Mouse (Mus musculus): ENCODE measurements around the gene Iqce.

DNA sequence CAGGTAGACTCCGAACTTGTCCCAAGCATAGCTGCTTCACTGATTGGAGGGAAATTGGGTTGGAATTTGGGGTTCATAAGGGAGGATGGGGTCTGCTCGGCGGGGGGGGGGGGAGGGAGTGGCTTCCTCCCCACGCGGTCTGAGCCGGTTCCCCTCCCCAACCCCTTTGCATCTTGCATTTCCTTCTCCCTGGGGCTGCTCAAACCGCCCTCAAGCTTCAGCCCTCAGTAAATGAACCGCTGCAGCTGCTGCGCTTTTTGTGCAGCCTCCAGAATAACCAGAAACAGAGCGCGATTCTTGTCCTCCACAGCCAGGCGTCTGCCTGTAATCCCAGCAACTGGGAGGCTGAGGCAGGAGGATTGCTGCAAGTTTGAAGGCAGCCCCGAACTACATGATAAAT lies 34.0 kb upstream of the Iqce start:
- no peak for TF ChIP-seq CTCF (conservative IDR thresholded peaks at IDR 0.05; ENCODE audit: low read length)
- no peak for TF ChIP-seq NANOG (IDR thresholded peaks at IDR 0.05; ENCODE audit: borderline replicate concordance, low read length)
- TF ChIP-seq POU5F1 (IDR thresholded peaks at IDR 0.05; ENCODE audit: borderline replicate concordance, low read length), result no peak

Data from E14TG2a.4 (cell line).